Mouse (Mus musculus) kidney, embryonic 15.5 days (tissue): ENCODE results near the gene Tardbp. TPM values are rescaled to one million over a fixed set of nuclear protein-coding genes. Genes with fewer than 3 reads are reported as not detected.
A peak's percentile ranks its signal among the peaks of the same experiment; 100 is the strongest.

ENCODE experiments used
- ATAC-seq: fragments of 200-750 bp; cut with Nextera tagmentation; replicated peaks from 2 replicates; pipeline ENCODE4 v1.8.0; 2017; ENCODE audit warnings: moderate TSS enrichment; ENCODE audit not compliant: low FRiP score
- H3K27ac ChIP-seq: fragments of 300-500 bp; sonication (generic); 2 replicates; pipeline ENCODE4 v1.5.1; 2015; ENCODE audit warnings: mild to moderate bottlenecking, inconsistent platforms
- H3K27me3 ChIP-seq: fragments of 300-500 bp; sonication (generic); 2 replicates; pipeline ENCODE4 v1.6.1; 2015; ENCODE audit warnings: inconsistent platforms
- H3K36me3 ChIP-seq: fragments of 300-500 bp; sonication (generic); 2 replicates; pipeline ENCODE4 v1.6.1; 2015; ENCODE audit warnings: inconsistent platforms
- H3K4me1 ChIP-seq: fragments of 300-500 bp; sonication (generic); 2 replicates; pipeline ENCODE4 v1.6.1; 2015; ENCODE audit warnings: inconsistent platforms
- H3K4me2 ChIP-seq: fragments of 300-500 bp; sonication (generic); 2 replicates; pipeline ENCODE4 v1.6.1; 2015; ENCODE audit warnings: moderate library complexity, mild to moderate bottlenecking, inconsistent platforms
- H3K4me3 ChIP-seq: fragments of 300-500 bp; sonication (generic); replicated peaks from 2 replicates; pipeline ENCODE4 v1.5.1; 2015; ENCODE audit warnings: mild to moderate bottlenecking, inconsistent platforms
- H3K9ac ChIP-seq: fragments of 300-500 bp; sonication (generic); 2 replicates; pipeline ENCODE4 v1.6.1; 2015; ENCODE audit warnings: mild to moderate bottlenecking, inconsistent platforms
- H3K9me3 ChIP-seq: fragments of 300-500 bp; sonication (generic); replicated peaks from 2 replicates; pipeline ENCODE4 v1.6.1; 2016; ENCODE audit warnings: inconsistent platforms
- WGBS: fragments of 180-500 bp; shearing (Covaris S2); methylation state at CpG from one replicate; pipeline ENCODE4 v1.1.7; 2015; ENCODE audit warnings: mixed read lengths; 5-methylcytosine and 5-hydroxymethylcytosine counted together
- polyA plus RNA-seq: library from polyadenylated mRNA; unstranded; fragments of >200 nt; fragmentation: Nextera tagmentation; extraction: Ambion mirVana; gene quantifications from 2 replicates; pipeline ENCODE4 v1.2.1, GENCODE M21; 2015

Tardbp gene
- polyA plus RNA-seq, 1 experiment from 2014 or later, result 360 TPM

DNA sequence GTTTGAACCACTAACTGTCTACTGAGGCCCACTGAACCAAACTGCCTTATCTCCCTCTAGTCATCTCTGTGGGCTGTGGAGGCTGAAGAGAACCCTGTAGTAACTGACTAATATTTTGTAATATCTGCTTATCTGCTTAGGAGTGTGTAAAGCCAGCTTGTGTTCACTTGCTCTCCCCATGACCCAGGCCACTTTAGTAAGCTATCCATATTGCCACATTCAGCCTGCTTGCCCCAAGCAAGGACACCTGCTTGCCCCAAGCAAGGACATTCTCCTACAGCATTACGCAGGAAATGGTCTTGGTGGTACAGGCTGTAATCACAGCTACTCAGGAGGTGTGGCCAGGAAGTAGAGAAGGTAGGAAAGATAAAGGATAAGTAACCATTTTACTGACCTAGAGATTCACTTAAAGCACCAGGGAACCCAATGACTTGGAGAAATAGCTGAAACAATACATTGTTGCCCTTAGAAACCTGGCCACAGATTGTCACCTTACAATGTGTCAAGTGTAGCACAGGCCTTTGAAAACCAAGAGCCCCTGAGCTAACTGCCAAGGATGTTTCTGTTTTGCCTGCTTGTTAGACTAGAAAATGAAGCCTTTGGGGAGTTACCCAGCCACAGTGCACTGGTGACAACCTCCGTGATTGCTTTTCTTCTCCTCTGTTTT lies 6.7 kb upstream of the Tardbp start:
- H3K4me3 ChIP-seq, result no peak overlapping the region
- H3K4me2 ChIP-seq, result no peak overlapping the region
- H3K27ac ChIP-seq, result 0 out of 2 replicates have a peak overlapping the region, but pooled peaks have one; percentile 81
- ATAC-seq, result no peak
- 44% methylated on average over 2 of the region's 2 CpGs for WGBS
- no peaks in the 10 kb centered on the region for H3K9me3 ChIP-seq
- no peak overlapping the region for H3K9ac ChIP-seq
- H3K4me1 ChIP-seq, result peaks cover 7% of the 10 kb centered on the region; the same call in 1 of the 2 replicates
- no peaks in the 10 kb centered on the region for H3K27me3 ChIP-seq
- H3K36me3 ChIP-seq, result no peaks in the 10 kb centered on the region

DNA sequence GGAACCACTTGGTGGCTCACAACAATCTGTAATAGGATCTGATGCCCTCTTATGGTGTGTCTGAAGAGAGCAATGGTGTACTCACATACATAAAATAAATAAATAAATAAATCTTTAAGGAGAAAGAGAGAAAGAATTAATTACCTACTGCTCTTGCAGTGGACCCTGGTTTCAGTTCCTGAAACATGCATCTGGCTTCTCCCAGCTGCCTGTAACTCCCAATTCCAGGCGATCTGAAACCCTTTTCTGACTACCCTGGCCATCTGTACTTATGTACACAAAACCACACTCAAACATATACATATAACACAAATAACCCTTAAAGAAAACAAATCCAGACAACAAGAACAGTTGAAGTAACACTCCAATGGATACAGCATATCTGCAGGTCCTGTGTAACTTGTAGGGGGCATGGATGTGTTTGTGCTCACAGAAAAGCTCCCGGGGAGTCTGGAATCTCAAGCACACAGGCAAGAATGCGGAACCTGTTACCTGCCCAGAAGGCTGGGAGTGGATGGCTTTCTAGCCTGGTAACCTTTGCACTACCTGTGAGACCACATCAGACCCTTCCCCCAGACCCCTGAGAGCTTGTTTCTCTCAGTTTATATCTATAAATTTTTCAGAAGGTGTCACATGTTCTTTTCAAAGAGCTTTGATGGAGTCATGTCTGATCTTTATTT lies 5.3 kb upstream of the Tardbp start:
- ATAC-seq, result peak; percentile 58
- 69% methylated on average over 3 of the region's 3 CpGs for WGBS
- Histone ChIP-seq H3K27ac (peak overlapping the region; percentile 81), H3K36me3 (no peaks in the 10 kb centered on the region), H3K9ac (no peak overlapping the region), H3K9me3 (no peaks in the 10 kb centered on the region), H3K27me3 (no peaks in the 10 kb centered on the region), H3K4me2 (no peak overlapping the region), H3K4me1 (peaks cover 7% of the 10 kb centered on the region; the same call in 1 of the 2 replicates), H3K4me3 (no peak overlapping the region)

DNA sequence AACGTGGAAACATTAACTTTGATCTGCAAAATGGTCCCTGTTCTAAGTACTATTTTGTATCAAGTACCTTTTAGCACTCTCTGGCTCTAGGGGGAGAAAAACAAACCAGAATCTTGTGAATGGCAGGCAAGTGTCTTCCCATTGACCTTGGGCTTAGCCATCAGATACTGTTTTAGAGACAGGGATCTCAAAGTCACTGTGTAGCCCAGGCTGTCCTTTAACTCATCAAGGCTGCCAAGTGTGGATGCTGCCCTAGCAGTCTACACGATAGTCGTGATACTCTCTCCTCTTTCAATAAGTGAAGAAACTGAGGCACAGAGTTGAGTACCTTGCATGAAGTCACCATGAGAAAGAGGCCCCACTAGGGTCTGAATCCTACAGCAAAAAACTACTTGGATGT lies 427 bp upstream of the Tardbp start:
- peak; percentile 5; the same call in 1 of the 2 replicates for ATAC-seq
- Histone ChIP-seq H3K36me3 (peaks cover 29% of the 10 kb centered on the region), H3K27me3 (no peaks in the 10 kb centered on the region), H3K27ac (peak overlapping the region; percentile 96), H3K4me3 (peak overlapping the region; percentile 87), H3K9me3 (no peaks in the 10 kb centered on the region), H3K9ac (no peak overlapping the region), H3K4me2 (peak overlapping the region; percentile 80), H3K4me1 (peaks cover 26% of the 10 kb centered on the region)
- WGBS, result 62% methylated on average over 3 of the region's 3 CpGs

DNA sequence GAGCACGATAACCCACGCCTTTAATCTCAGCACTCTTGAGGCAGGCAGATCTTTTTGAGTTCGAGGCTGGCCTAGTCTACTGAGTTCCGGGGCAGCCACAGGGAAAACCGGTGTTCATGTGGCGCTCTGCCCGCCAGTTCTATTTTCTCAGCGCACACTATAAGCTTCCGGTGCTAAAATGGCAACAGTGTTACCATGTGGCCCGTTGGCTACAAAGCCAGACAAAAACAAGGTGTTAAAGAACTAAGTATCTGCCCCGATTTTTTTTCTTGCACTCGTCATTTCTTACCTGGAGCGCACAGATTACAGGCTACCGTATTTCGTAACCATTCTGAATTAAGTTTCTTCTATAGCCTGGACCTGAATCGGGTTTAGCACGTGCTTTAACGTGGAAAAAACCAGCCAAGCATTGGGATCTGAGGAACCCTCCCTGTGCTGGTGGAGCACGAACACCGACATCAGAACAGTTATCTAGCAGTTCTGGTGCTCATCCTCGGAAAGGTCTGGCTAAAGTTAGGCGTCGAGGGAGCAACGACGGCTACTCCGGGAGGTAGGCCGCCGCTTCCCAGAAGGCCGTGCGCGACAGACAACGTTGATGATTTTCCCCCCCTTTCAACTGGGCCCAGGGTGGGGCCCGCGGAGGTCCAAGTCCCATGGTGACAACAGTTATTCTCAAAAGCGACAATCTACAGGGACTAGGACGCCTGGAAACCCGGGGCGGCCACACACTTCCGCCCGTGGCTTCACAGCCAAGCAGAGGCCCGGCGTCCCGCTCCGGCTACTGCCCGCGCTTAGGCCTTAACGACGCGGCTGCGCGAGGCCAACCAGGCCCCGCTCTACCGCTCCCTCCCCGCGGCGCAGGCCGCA lies 830 bp downstream of the Tardbp start:
- no peaks in the 10 kb centered on the region for H3K27me3 ChIP-seq
- peak; percentile 75 for ATAC-seq
- under 1% methylated on average over 57 of the region's 57 CpGs for WGBS
- peak overlapping the region; percentile 96 for H3K27ac ChIP-seq
- peak overlapping the region; percentile 98 for H3K9ac ChIP-seq
- H3K9me3 ChIP-seq, result no peaks in the 10 kb centered on the region
- H3K4me2 ChIP-seq, result peak overlapping the region; percentile 80
- H3K36me3 ChIP-seq, result peaks cover 42% of the 10 kb centered on the region
- H3K4me3 ChIP-seq, result peak overlapping the region; percentile 87
- H3K4me1 ChIP-seq, result peaks cover 30% of the 10 kb centered on the region

GRCm38 (mm10) chr4:148625010-148625409 lies 1.8 kb downstream of the Tardbp start:
- Histone ChIP-seq H3K27me3 (no peaks in the 10 kb centered on the region), H3K9ac (0 out of 2 replicates have a peak overlapping the region, but pooled peaks have one; percentile 98), H3K9me3 (no peaks in the 10 kb centered on the region), H3K4me1 (peaks cover 34% of the 10 kb centered on the region), H3K4me3 (peak overlapping the region; percentile 87), H3K36me3 (peaks cover 50% of the 10 kb centered on the region), H3K27ac (no peak overlapping the region), H3K4me2 (peak overlapping the region; percentile 80)
- WGBS, result 82% methylated on average over 10 of the region's 10 CpGs
- no peak for ATAC-seq

DNA sequence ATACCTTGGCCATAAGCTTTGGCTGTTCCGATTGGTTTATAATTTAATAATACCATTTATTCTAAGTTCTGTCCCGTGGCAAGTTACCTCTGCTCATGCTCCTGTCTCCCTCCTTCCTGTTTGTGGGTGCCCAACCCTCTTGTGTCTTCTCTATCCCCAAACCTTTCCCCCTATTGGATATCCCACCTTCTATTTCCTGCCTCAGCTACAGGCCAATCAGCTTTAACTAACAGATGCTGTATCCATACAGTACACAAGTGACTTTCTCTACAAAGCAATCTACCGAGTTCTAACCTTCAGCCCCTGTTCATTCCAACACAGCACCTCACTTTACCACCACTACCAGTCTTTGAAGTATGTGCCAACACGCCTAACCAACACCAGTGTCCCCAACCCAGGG lies 3.2 kb downstream of the Tardbp start:
- H3K9ac ChIP-seq, result no peak overlapping the region
- no peak overlapping the region for H3K27ac ChIP-seq
- no peaks in the 10 kb centered on the region for H3K27me3 ChIP-seq
- H3K4me3 ChIP-seq, result 0 out of 2 replicates have a peak overlapping the region, but pooled peaks have one; percentile 2
- H3K4me2 ChIP-seq, result no peak overlapping the region; the same call in 1 of the 2 replicates
- H3K4me1 ChIP-seq, result peaks cover 34% of the 10 kb centered on the region
- no peak for ATAC-seq
- peaks cover 64% of the 10 kb centered on the region for H3K36me3 ChIP-seq
- 86% methylated on average over 4 of the region's 4 CpGs for WGBS
- no peaks in the 10 kb centered on the region for H3K9me3 ChIP-seq

- 93% methylated on average over 4 of the region's 4 CpGs for WGBS
- Histone ChIP-seq H3K27me3 (no peaks in the 10 kb centered on the region), H3K9me3 (no peaks in the 10 kb centered on the region), H3K4me1 (peaks cover 38% of the 10 kb centered on the region), H3K4me2 (no peak overlapping the region), H3K36me3 (peaks cover 72% of the 10 kb centered on the region), H3K27ac (no peak overlapping the region), H3K9ac (no peak overlapping the region), H3K4me3 (no peak overlapping the region)
- no peak for ATAC-seq
Observed at GRCm38 (mm10) chr4:148622485-148622884, 4.3 kb downstream of the Tardbp start.

DNA sequence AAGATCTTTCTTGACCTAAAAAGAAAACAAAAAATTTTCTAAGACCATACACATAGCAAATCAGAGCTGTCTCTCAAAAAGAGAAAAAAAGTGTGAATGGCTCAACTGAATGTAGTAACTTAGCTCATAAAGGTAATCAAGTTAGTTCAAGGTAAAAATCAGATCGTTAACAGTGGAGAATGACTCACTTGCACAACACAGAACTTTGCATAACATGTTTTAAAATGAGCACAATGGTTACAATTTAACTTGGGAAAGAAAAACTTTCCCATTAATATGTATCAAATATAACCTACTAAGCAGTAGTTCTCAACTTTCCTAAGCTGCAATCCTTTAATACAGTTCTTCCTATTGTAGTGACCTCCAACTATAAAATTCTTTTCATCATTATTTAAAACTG lies 6.1 kb downstream of the Tardbp start:
- H3K4me1 ChIP-seq, result peaks cover 33% of the 10 kb centered on the region
- ATAC-seq, result no peak
- H3K9ac ChIP-seq, result no peak overlapping the region
- H3K27ac ChIP-seq, result no peak overlapping the region
- no peaks in the 10 kb centered on the region for H3K27me3 ChIP-seq
- H3K4me2 ChIP-seq, result no peak overlapping the region
- H3K9me3 ChIP-seq, result no peaks in the 10 kb centered on the region
- H3K36me3 ChIP-seq, result peaks cover 89% of the 10 kb centered on the region
- WGBS, result 74% methylated on average over 1 of the region's 1 CpGs
- no peak overlapping the region for H3K4me3 ChIP-seq

- no peaks in the 10 kb centered on the region for H3K27me3 ChIP-seq
- no peak overlapping the region for H3K9ac ChIP-seq
- peaks cover 95% of the 10 kb centered on the region for H3K36me3 ChIP-seq
- peaks cover 29% of the 10 kb centered on the region for H3K4me1 ChIP-seq
- ATAC-seq, result no peak
- H3K27ac ChIP-seq, result no peak overlapping the region
- H3K4me3 ChIP-seq, result no peak overlapping the region
- no peak overlapping the region for H3K4me2 ChIP-seq
- 71% methylated on average over 1 of the region's 1 CpGs for WGBS
- H3K9me3 ChIP-seq, result no peaks in the 10 kb centered on the region
Observed at GRCm38 (mm10) chr4:148619805-148620204, 7.0 kb downstream of the Tardbp start.

- H3K4me2 ChIP-seq, result no peak overlapping the region
- no peak overlapping the region for H3K27ac ChIP-seq
- 0 out of 2 replicates have a peak, but pooled peaks cover 9% of the 10 kb centered on the region for H3K4me1 ChIP-seq
- WGBS, result 82% methylated on average over 9 of the region's 9 CpGs
- no peak for ATAC-seq
- no peak overlapping the region for H3K4me3 ChIP-seq
- H3K36me3 ChIP-seq, result peaks cover 78% of the 10 kb centered on the region
- no peaks in the 10 kb centered on the region for H3K27me3 ChIP-seq
- no peaks in the 10 kb centered on the region for H3K9me3 ChIP-seq
- H3K9ac ChIP-seq, result no peak overlapping the region
Observed at GRCm38 (mm10) chr4:148613738-148614137, 13.1 kb downstream of the Tardbp start.

DNA sequence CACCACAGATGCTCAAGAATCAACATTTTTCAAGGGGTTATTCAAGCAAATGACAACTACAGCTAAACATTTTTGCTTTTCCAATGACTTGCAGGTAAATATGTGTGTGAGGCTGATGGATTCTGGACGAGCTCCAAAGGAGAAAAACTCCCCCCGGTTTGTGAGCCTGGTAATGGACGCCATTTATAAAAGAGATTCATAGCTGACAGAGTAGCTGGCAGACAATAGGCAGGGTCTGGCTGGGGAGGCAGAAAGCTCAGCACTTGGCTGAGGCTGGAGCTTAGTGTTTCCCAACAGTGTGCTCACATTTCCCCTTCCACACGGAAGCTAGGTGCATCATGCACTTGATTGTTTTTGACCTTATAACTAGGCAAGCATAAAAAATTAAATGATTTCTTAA lies 14.3 kb downstream of the Tardbp start:
- H3K4me2 ChIP-seq, result no peak overlapping the region
- peaks cover 70% of the 10 kb centered on the region for H3K36me3 ChIP-seq
- no peak overlapping the region for H3K27ac ChIP-seq
- H3K27me3 ChIP-seq, result no peaks in the 10 kb centered on the region
- H3K4me1 ChIP-seq, result 0 out of 2 replicates have a peak, but pooled peaks cover 5% of the 10 kb centered on the region
- H3K9ac ChIP-seq, result no peak overlapping the region
- no peaks in the 10 kb centered on the region for H3K9me3 ChIP-seq
- no peak overlapping the region for H3K4me3 ChIP-seq
- ATAC-seq, result no peak
- 50% methylated on average over 4 of the region's 4 CpGs for WGBS
